Mouse (Mus musculus): ENCODE data around the gene Chst8. TPM values are rescaled to one million over a fixed set of nuclear protein-coding genes. Genes with fewer than 3 reads are reported as not detected.
A peak's percentile ranks its signal among the peaks of the same experiment; 100 is the strongest.

Chst8 gene
- polyA plus RNA-seq (2011; ENCODE audit: insufficient read length, low read depth, missing spikeins), result not detected in 2 replicates

GRCm38 (mm10) chr7:34812531-34813111 lies at the start of gene Chst8:
Gene Chst8, minus strand, starts transcription at chr7:34812711.
- Histone ChIP-seq H3K27ac (ENCODE audit: insufficient read depth, low read length) (no peak within 1 kb of the TSS), H3K4me3 (ENCODE audit: insufficient read depth, low read length) (peak within 1 kb of the TSS; percentile 48), H3K4me1 (ENCODE audit: control insufficient read depth, insufficient read depth, low read length) (no peaks in the 10 kb centered on the region; the same call in 1 of the 2 replicates)
- TF ChIP-seq POLR2A (IDR thresholded peaks at IDR 0.05; ENCODE audit: low read depth, low read length), result peak; percentile 60
- TF ChIP-seq CTCF (IDR thresholded peaks at IDR 0.05; ENCODE audit: borderline replicate concordance, insufficient read depth, low read length), result no peak

GRCm38 (mm10) chr7:34858291-34858690 lies 45.8 kb upstream of the Chst8 start:
- Histone ChIP-seq H3K4me3 (ENCODE audit: insufficient read depth, low read length) (no peak overlapping the region), H3K4me1 (ENCODE audit: control insufficient read depth, insufficient read depth, low read length) (no peaks in the 10 kb centered on the region), H3K27ac (ENCODE audit: insufficient read depth, low read length) (no peak overlapping the region)
- TF ChIP-seq CTCF (IDR thresholded peaks at IDR 0.05; ENCODE audit: borderline replicate concordance, insufficient read depth, low read length) (no peak), POLR2A (IDR thresholded peaks at IDR 0.05; ENCODE audit: low read depth, low read length) (no peak)

- TF ChIP-seq CTCF (IDR thresholded peaks at IDR 0.05; ENCODE audit: borderline replicate concordance, insufficient read depth, low read length) (no peak), POLR2A (IDR thresholded peaks at IDR 0.05; ENCODE audit: low read depth, low read length) (no peak)
- Histone ChIP-seq H3K4me3 (ENCODE audit: insufficient read depth, low read length) (no peak overlapping the region), H3K4me1 (ENCODE audit: control insufficient read depth, insufficient read depth, low read length) (no peaks in the 10 kb centered on the region), H3K27ac (ENCODE audit: insufficient read depth, low read length) (no peak overlapping the region)
These were observed 42.4 kb upstream of the Chst8 start for GRCm38 (mm10) chr7:34854781-34855352.

- TF ChIP-seq CTCF (IDR thresholded peaks at IDR 0.05; ENCODE audit: borderline replicate concordance, insufficient read depth, low read length) (no peak), POLR2A (IDR thresholded peaks at IDR 0.05; ENCODE audit: low read depth, low read length) (no peak)
- no peak overlapping the region for H3K4me3 ChIP-seq (ENCODE audit: insufficient read depth, low read length)
These were observed 40.9 kb upstream of the Chst8 start for GRCm38 (mm10) chr7:34853393-34853792.

GRCm38 (mm10) chr7:34849660-34850059 lies 37.1 kb upstream of the Chst8 start:
- peak; percentile 27; the same call in 1 of the 2 replicates for TF ChIP-seq CTCF (IDR thresholded peaks at IDR 0.05; ENCODE audit: borderline replicate concordance, insufficient read depth, low read length)
- TF ChIP-seq POLR2A (IDR thresholded peaks at IDR 0.05; ENCODE audit: low read depth, low read length), result no peak
- Histone ChIP-seq H3K4me3 (ENCODE audit: insufficient read depth, low read length) (no peak overlapping the region), H3K27ac (ENCODE audit: insufficient read depth, low read length) (no peak overlapping the region), H3K4me1 (ENCODE audit: control insufficient read depth, insufficient read depth, low read length) (no peaks in the 10 kb centered on the region)

More at GRCm38 (mm10) chr7:34853393-34853792, 40.9 kb upstream of the Chst8 start:
- Histone ChIP-seq H3K27ac (ENCODE audit: insufficient read depth, low read length) (no peak overlapping the region), H3K4me1 (ENCODE audit: control insufficient read depth, insufficient read depth, low read length) (no peaks in the 10 kb centered on the region)

- no peak overlapping the region for H3K4me3 ChIP-seq (ENCODE audit: insufficient read depth, low read length)
- no peak overlapping the region for H3K27ac ChIP-seq (ENCODE audit: insufficient read depth, low read length)
- TF ChIP-seq CTCF (IDR thresholded peaks at IDR 0.05; ENCODE audit: borderline replicate concordance, insufficient read depth, low read length) (no peak), POLR2A (IDR thresholded peaks at IDR 0.05; ENCODE audit: low read depth, low read length) (no peak)
- no peaks in the 10 kb centered on the region for H3K4me1 ChIP-seq (ENCODE audit: control insufficient read depth, insufficient read depth, low read length)
These were observed 36.3 kb upstream of the Chst8 start for GRCm38 (mm10) chr7:34848811-34849210.

- Histone ChIP-seq H3K27ac (ENCODE audit: insufficient read depth, low read length) (no peak overlapping the region), H3K4me1 (ENCODE audit: control insufficient read depth, insufficient read depth, low read length) (no peaks in the 10 kb centered on the region)
- TF ChIP-seq POLR2A (IDR thresholded peaks at IDR 0.05; ENCODE audit: low read depth, low read length) (no peak), CTCF (IDR thresholded peaks at IDR 0.05; ENCODE audit: borderline replicate concordance, insufficient read depth, low read length) (no peak)
These were observed 35.4 kb upstream of the Chst8 start for GRCm38 (mm10) chr7:34847900-34848299.

GRCm38 (mm10) chr7:34847410-34847809 lies 34.9 kb upstream of the Chst8 start:
- TF ChIP-seq POLR2A (IDR thresholded peaks at IDR 0.05; ENCODE audit: low read depth, low read length) (no peak), CTCF (IDR thresholded peaks at IDR 0.05; ENCODE audit: borderline replicate concordance, insufficient read depth, low read length) (no peak)
- no peak overlapping the region for H3K27ac ChIP-seq (ENCODE audit: insufficient read depth, low read length)
- no peak overlapping the region for H3K4me3 ChIP-seq (ENCODE audit: insufficient read depth, low read length)
- no peaks in the 10 kb centered on the region for H3K4me1 ChIP-seq (ENCODE audit: control insufficient read depth, insufficient read depth, low read length)

More at GRCm38 (mm10) chr7:34847900-34848299, 35.4 kb upstream of the Chst8 start:
- H3K4me3 ChIP-seq (ENCODE audit: insufficient read depth, low read length), result no peak overlapping the region

- TF ChIP-seq CTCF (IDR thresholded peaks at IDR 0.05; ENCODE audit: borderline replicate concordance, insufficient read depth, low read length) (no peak), POLR2A (IDR thresholded peaks at IDR 0.05; ENCODE audit: low read depth, low read length) (no peak)
- Histone ChIP-seq H3K4me3 (ENCODE audit: insufficient read depth, low read length) (no peak overlapping the region), H3K4me1 (ENCODE audit: control insufficient read depth, insufficient read depth, low read length) (no peaks in the 10 kb centered on the region), H3K27ac (ENCODE audit: insufficient read depth, low read length) (no peak overlapping the region)
These were observed 26.2 kb upstream of the Chst8 start for GRCm38 (mm10) chr7:34838749-34839148.

GRCm38 (mm10) chr7:34838231-34838630 lies 25.7 kb upstream of the Chst8 start:
- TF ChIP-seq POLR2A (IDR thresholded peaks at IDR 0.05; ENCODE audit: low read depth, low read length) (no peak), CTCF (IDR thresholded peaks at IDR 0.05; ENCODE audit: borderline replicate concordance, insufficient read depth, low read length) (no peak)
- Histone ChIP-seq H3K27ac (ENCODE audit: insufficient read depth, low read length) (no peak overlapping the region), H3K4me1 (ENCODE audit: control insufficient read depth, insufficient read depth, low read length) (no peaks in the 10 kb centered on the region), H3K4me3 (ENCODE audit: insufficient read depth, low read length) (no peak overlapping the region)

All from embryonic fibroblast, embryonic 13.5 days (primary cell).